Mouse (Mus musculus): ENCODE data around the gene Mterf4.
A peak's percentile ranks its signal among the peaks of the same experiment; 100 is the strongest.
"Not testable (repeated sequence)": the region's sequence is repeated elsewhere in the genome, so short reads cannot be mapped to it uniquely, and the experiment has no call there.

Gene Mterf4

GRCm38 (mm10) chr1:93305581-93306337 lies at the start of gene Mterf4:
Gene Mterf4, minus strand, starts transcription at chr1:93305915.
- DNase-seq (ENCODE audit: inconsistent ontology term), result peak; percentile 82

GRCm38 (mm10) chr1:93352724-93353123 lies 47.0 kb upstream of the Mterf4 start:
- DNase-seq (ENCODE audit: inconsistent ontology term), result no peak

- peak; percentile 69 for DNase-seq (ENCODE audit: inconsistent ontology term)
Observed at GRCm38 (mm10) chr1:93349701-93350100, 44.0 kb upstream of the Mterf4 start.

- DNase-seq (ENCODE audit: inconsistent ontology term), result no peak
Observed at GRCm38 (mm10) chr1:93347176-93347575, 41.5 kb upstream of the Mterf4 start.

- DNase-seq (ENCODE audit: inconsistent ontology term), result peak; percentile 97
Observed at GRCm38 (mm10) chr1:93343504-93344047, 37.9 kb upstream of the Mterf4 start.

- peak; percentile 95 for DNase-seq (ENCODE audit: inconsistent ontology term)
Observed at GRCm38 (mm10) chr1:93342648-93343503, 37.2 kb upstream of the Mterf4 start, which contains the start of the genes Ppp1r7 and Pask. Gene Ppp1r7, plus strand, starts transcription at chr1:93342854. Gene Pask, minus strand, starts transcription at chr1:93343482.

GRCm38 (mm10) chr1:93334621-93335020 lies 28.9 kb upstream of the Mterf4 start:
- peak; percentile 46 for DNase-seq (ENCODE audit: inconsistent ontology term)

- DNase-seq (ENCODE audit: inconsistent ontology term), result peak; percentile 74
Observed at GRCm38 (mm10) chr1:93326446-93326845, 20.7 kb upstream of the Mterf4 start.

GRCm38 (mm10) chr1:93323973-93324372 lies 18.3 kb upstream of the Mterf4 start:
- no peak for DNase-seq (ENCODE audit: inconsistent ontology term)

- no peak for DNase-seq (ENCODE audit: inconsistent ontology term)
Observed at GRCm38 (mm10) chr1:93300578-93300977, 5.1 kb downstream of the Mterf4 start.

GRCm38 (mm10) chr1:93299791-93300190 lies 5.9 kb downstream of the Mterf4 start:
- DNase-seq (ENCODE audit: inconsistent ontology term), result no peak

- DNase-seq (ENCODE audit: inconsistent ontology term), result not testable (repeated sequence)
Observed at GRCm38 (mm10) chr1:93294491-93294890, 11.2 kb downstream of the Mterf4 start.

GRCm38 (mm10) chr1:93292006-93292405 lies 13.7 kb downstream of the Mterf4 start:
- no peak for DNase-seq (ENCODE audit: inconsistent ontology term)

- no peak for DNase-seq (ENCODE audit: inconsistent ontology term)
Observed at GRCm38 (mm10) chr1:93291591-93291990, 14.1 kb downstream of the Mterf4 start.

- no peak for DNase-seq (ENCODE audit: inconsistent ontology term)
Observed at GRCm38 (mm10) chr1:93290956-93291355, 14.8 kb downstream of the Mterf4 start.

- no peak for DNase-seq (ENCODE audit: inconsistent ontology term)
Observed at GRCm38 (mm10) chr1:93289678-93290214, 16.0 kb downstream of the Mterf4 start.

- no peak for DNase-seq (ENCODE audit: inconsistent ontology term)
Observed at GRCm38 (mm10) chr1:93277041-93277440, 28.7 kb downstream of the Mterf4 start.

GRCm38 (mm10) chr1:93275561-93275960 lies 30.2 kb downstream of the Mterf4 start:
- DNase-seq (ENCODE audit: inconsistent ontology term), result no peak

GRCm38 (mm10) chr1:93272409-93272821 lies 33.3 kb downstream of the Mterf4 start:
- peak; percentile 46 for DNase-seq (ENCODE audit: inconsistent ontology term)

- no peak for DNase-seq (ENCODE audit: inconsistent ontology term)
Observed at GRCm38 (mm10) chr1:93271751-93272150, 34.0 kb downstream of the Mterf4 start.

- no peak for DNase-seq (ENCODE audit: inconsistent ontology term)
Observed at GRCm38 (mm10) chr1:93270516-93271240, 35.0 kb downstream of the Mterf4 start.
